Mouse (Mus musculus): Measurements from ENCODE around the gene Dnajc13. TPM values are rescaled to one million over a fixed set of nuclear protein-coding genes. Genes with fewer than 3 reads are reported as not detected.

Dnajc13 gene
- polyA plus RNA-seq, 1 experiment from 2014 or later, result 10.7 TPM

DNA sequence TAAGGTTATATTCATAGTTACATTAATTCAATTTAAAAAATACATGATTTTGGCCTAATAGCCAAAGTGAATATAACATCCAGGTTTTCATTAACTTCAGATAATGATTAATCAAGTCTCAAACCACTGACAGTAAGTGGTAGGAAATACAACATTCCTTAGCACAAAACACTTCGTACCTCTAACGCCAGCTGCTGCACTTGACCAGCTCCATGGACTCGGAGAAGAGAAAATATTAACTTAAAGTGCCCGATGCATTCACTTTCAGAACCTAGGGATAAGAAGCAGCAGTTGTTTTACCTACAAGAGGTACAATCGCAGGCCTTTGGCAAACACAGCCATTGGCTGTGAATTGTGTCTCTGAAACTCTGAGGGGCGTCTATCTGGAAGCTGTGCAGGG, 90.4 kb downstream of the Dnajc13 start:
- no peaks in the 10 kb centered on the region for H3K27me3 ChIP-seq (ENCODE audit: control insufficient read depth, insufficient read depth, low read length)
- TF ChIP-seq CTCF (IDR thresholded peaks at IDR 0.05; ENCODE audit: low read depth) (no peak), EP300 (optimal IDR thresholded peaks at IDR 0.05) (no peak)
- H3K9ac ChIP-seq (ENCODE audit: low read length), result no peak overlapping the region
- no peak overlapping the region for H3K4me3 ChIP-seq (ENCODE audit: low read depth, low read length)
- peaks cover 29% of the 10 kb centered on the region for H3K36me3 ChIP-seq (ENCODE audit: control insufficient read depth, insufficient read depth, low read length)
- H3K27ac ChIP-seq (replicated peaks), result no peak overlapping the region
- no peak for ATAC-seq (ENCODE audit: low FRiP score, low TSS enrichment)
- no peaks in the 10 kb centered on the region for H3K9me3 ChIP-seq (ENCODE audit: control insufficient read depth, low read length)
- WGBS, result 92% methylated on average over 6 of the region's 6 CpGs
- no peaks in the 10 kb centered on the region for H3K4me1 ChIP-seq (replicated peaks; ENCODE audit: control insufficient read depth, insufficient read depth)
- DNase-seq (ENCODE audit: low spot score), result no peak
- H3K4me2 ChIP-seq (replicated peaks; ENCODE audit: low read depth), result no peak overlapping the region

DNA sequence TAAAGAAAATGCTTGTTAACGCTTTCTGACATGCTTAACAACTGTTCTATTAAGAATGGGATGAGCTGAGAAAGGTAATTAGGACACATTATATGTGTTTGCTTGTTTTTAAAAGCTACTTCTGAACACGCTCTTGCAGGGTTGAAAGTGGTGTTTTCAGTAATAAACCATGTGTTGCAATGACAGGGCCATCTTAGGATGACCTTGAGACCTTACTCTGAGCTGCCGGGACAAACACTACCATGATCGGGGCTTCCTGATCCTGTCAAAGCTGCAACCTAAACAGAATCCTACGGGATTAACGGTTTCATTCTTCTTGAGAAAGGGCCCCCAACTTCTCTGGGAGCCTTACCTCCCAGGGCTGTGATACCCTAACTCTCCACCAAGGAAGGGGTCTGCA, 91.1 kb downstream of the Dnajc13 start:
- ATAC-seq (ENCODE audit: low FRiP score, low TSS enrichment), result no peak
- no peak for DNase-seq (ENCODE audit: low spot score)
- Histone ChIP-seq H3K9ac (ENCODE audit: low read length) (no peak overlapping the region), H3K4me2 (replicated peaks; ENCODE audit: low read depth) (no peak overlapping the region), H3K27me3 (ENCODE audit: control insufficient read depth, insufficient read depth, low read length) (no peaks in the 10 kb centered on the region), H3K36me3 (ENCODE audit: control insufficient read depth, insufficient read depth, low read length) (peaks cover 30% of the 10 kb centered on the region), H3K27ac (replicated peaks) (no peak overlapping the region), H3K4me3 (ENCODE audit: low read depth, low read length) (no peak overlapping the region), H3K4me1 (replicated peaks; ENCODE audit: control insufficient read depth, insufficient read depth) (no peaks in the 10 kb centered on the region), H3K9me3 (ENCODE audit: control insufficient read depth, low read length) (no peaks in the 10 kb centered on the region)
- TF ChIP-seq CTCF (IDR thresholded peaks at IDR 0.05; ENCODE audit: low read depth) (no peak), EP300 (optimal IDR thresholded peaks at IDR 0.05) (no peak)
- WGBS, result 90% methylated on average over 6 of the region's 6 CpGs

DNA sequence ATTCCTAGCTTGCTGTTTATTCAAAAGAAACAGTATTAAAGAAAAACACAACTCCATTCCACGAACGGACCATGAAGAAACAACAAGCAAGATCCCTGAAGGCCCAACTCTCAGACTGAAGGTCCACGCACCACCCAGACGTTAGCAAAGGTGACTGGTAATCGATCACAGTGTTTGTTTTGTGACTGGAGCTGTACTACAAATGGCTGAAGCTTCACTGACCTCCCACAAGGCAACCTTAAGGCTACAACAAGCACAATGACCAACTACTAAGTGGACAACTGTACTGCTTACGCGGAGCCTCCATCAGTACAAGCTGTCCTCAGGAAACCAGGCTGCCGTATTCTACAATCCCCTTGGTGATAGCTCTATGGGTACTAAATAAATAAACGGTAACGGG, 92.7 kb downstream of the Dnajc13 start:
- H3K9ac ChIP-seq (ENCODE audit: low read length), result no peak overlapping the region
- no peak for TF ChIP-seq CTCF (IDR thresholded peaks at IDR 0.05; ENCODE audit: low read depth)
- no peak for TF ChIP-seq EP300 (optimal IDR thresholded peaks at IDR 0.05)
- no peak overlapping the region for H3K4me3 ChIP-seq (ENCODE audit: low read depth, low read length)
- no peak for DNase-seq (ENCODE audit: low spot score)
- no peak overlapping the region for H3K4me2 ChIP-seq (replicated peaks; ENCODE audit: low read depth)
- H3K27ac ChIP-seq (replicated peaks), result no peak overlapping the region
- H3K9me3 ChIP-seq (ENCODE audit: control insufficient read depth, low read length), result no peaks in the 10 kb centered on the region
- ATAC-seq (ENCODE audit: low FRiP score, low TSS enrichment), result no peak
- no peaks in the 10 kb centered on the region for H3K27me3 ChIP-seq (ENCODE audit: control insufficient read depth, insufficient read depth, low read length)
- peaks cover 30% of the 10 kb centered on the region for H3K36me3 ChIP-seq (ENCODE audit: control insufficient read depth, insufficient read depth, low read length)
- no peaks in the 10 kb centered on the region for H3K4me1 ChIP-seq (replicated peaks; ENCODE audit: control insufficient read depth, insufficient read depth)
- WGBS, result 87% methylated on average over 10 of the region's 10 CpGs

DNA sequence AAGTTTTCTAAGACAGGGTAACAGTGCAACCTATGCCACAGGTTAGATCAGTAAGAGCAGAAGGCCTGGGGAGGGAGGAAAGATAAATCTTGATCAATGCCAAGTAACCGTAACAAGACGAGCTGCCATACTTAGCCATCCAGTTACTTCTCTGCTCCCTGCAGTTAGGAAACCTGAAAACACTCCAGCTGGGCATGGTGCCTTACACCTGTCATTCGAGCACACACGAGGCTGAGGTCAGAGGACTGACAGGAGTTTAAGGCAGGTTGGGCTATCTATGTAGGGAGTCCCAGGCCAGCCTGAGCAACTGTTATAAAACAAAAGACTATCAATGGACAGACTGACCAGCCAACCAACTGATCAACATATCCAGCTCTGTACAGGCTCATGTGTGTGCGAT, 96.8 kb downstream of the Dnajc13 start:
- no peak overlapping the region for H3K4me2 ChIP-seq (replicated peaks; ENCODE audit: low read depth)
- no peaks in the 10 kb centered on the region for H3K9me3 ChIP-seq (ENCODE audit: control insufficient read depth, low read length)
- WGBS, result 90% methylated on average over 5 of the region's 5 CpGs
- peaks cover 39% of the 10 kb centered on the region for H3K36me3 ChIP-seq (ENCODE audit: control insufficient read depth, insufficient read depth, low read length)
- H3K27ac ChIP-seq (replicated peaks), result no peak overlapping the region
- no peak overlapping the region for H3K9ac ChIP-seq (ENCODE audit: low read length)
- TF ChIP-seq EP300 (optimal IDR thresholded peaks at IDR 0.05), result no peak
- TF ChIP-seq CTCF (IDR thresholded peaks at IDR 0.05; ENCODE audit: low read depth), result no peak
- ATAC-seq (ENCODE audit: low FRiP score, low TSS enrichment) (no peak), DNase-seq (ENCODE audit: low spot score) (no peak)
- H3K4me1 ChIP-seq (replicated peaks; ENCODE audit: control insufficient read depth, insufficient read depth), result no peaks in the 10 kb centered on the region
- no peak overlapping the region for H3K4me3 ChIP-seq (ENCODE audit: low read depth, low read length)
- H3K27me3 ChIP-seq (ENCODE audit: control insufficient read depth, insufficient read depth, low read length), result no peaks in the 10 kb centered on the region

DNA sequence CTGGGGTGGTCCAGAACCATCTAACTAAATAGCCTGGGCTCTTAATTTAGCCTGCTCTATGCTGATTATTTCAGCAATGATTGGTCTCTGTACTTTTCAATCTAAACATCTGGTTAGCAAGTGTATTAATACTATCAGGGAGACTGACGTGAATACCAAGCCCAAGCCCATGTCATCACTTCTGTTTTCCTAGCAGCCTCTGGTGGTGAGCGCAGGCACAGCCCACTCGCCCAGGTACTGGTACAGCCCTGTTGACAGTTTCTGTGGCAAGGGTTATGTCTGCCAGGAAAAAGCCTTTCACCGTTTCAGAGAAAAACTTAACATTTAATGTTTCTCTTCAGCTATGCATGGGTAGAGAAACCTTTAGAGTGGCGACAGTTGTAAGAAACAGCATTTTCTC, 98.5 kb downstream of the Dnajc13 start:
- H3K36me3 ChIP-seq (ENCODE audit: control insufficient read depth, insufficient read depth, low read length), result peaks cover 45% of the 10 kb centered on the region
- no peak for TF ChIP-seq EP300 (optimal IDR thresholded peaks at IDR 0.05)
- TF ChIP-seq CTCF (IDR thresholded peaks at IDR 0.05; ENCODE audit: low read depth), result peak; percentile 50

DNA sequence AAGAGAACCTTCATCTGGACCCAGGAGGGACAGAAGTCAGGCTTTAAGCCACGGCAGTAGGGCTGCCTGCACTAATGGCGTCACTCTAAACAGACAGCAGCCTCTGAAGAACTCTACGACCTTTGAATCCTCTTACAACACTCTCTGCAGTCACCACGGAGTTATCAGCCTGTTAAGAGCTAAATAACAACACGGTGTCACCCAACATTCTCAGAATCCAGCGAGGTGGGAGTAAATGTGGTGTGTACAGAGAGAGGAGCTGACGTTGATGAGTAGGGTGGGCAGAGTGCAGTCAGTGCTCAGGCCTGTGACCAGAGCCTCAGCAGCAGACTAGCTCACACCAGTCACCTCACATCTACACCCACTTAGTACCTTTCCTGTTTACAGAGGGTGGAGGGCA, 101.6 kb downstream of the Dnajc13 start:
- no peak overlapping the region for H3K4me2 ChIP-seq (replicated peaks; ENCODE audit: low read depth)
- no peak for ATAC-seq (ENCODE audit: low FRiP score, low TSS enrichment)

More for the DNA sequence above, 98.5 kb downstream of the Dnajc13 start:
- 83% methylated on average over 5 of the region's 5 CpGs for WGBS
- H3K9me3 ChIP-seq (ENCODE audit: control insufficient read depth, low read length), result no peaks in the 10 kb centered on the region
- no peaks in the 10 kb centered on the region for H3K27me3 ChIP-seq (ENCODE audit: control insufficient read depth, insufficient read depth, low read length)
- ATAC-seq (ENCODE audit: low FRiP score, low TSS enrichment), result no peak
- no peak for DNase-seq (ENCODE audit: low spot score)
- no peak overlapping the region for H3K4me3 ChIP-seq (ENCODE audit: low read depth, low read length)
- H3K9ac ChIP-seq (ENCODE audit: low read length), result no peak overlapping the region
- no peak overlapping the region for H3K27ac ChIP-seq (replicated peaks)
- no peak overlapping the region for H3K4me2 ChIP-seq (replicated peaks; ENCODE audit: low read depth)
- H3K4me1 ChIP-seq (replicated peaks; ENCODE audit: control insufficient read depth, insufficient read depth), result no peaks in the 10 kb centered on the region

More for the DNA sequence above, 101.6 kb downstream of the Dnajc13 start:
- Histone ChIP-seq H3K4me3 (ENCODE audit: low read depth, low read length) (no peak overlapping the region), H3K36me3 (ENCODE audit: control insufficient read depth, insufficient read depth, low read length) (peaks cover 43% of the 10 kb centered on the region), H3K9me3 (ENCODE audit: control insufficient read depth, low read length) (no peaks in the 10 kb centered on the region), H3K4me1 (replicated peaks; ENCODE audit: control insufficient read depth, insufficient read depth) (no peaks in the 10 kb centered on the region), H3K27ac (replicated peaks) (no peak overlapping the region), H3K9ac (ENCODE audit: low read length) (no peak overlapping the region), H3K27me3 (ENCODE audit: control insufficient read depth, insufficient read depth, low read length) (no peaks in the 10 kb centered on the region)
- WGBS, result 79% methylated on average over 7 of the region's 7 CpGs
- TF ChIP-seq CTCF (IDR thresholded peaks at IDR 0.05; ENCODE audit: low read depth), result no peak
- no peak for TF ChIP-seq EP300 (optimal IDR thresholded peaks at IDR 0.05)
- DNase-seq (ENCODE audit: low spot score), result no peak
